Mouse (Mus musculus): ENCODE results near the gene A630095E13Rik. TPM values are rescaled to one million over a fixed set of nuclear protein-coding genes. Genes with fewer than 3 reads are reported as not detected.

A630095E13Rik gene
- polyA plus RNA-seq (2017; shearing (Covaris generic)): not detected

GRCm38 (mm10) chr9:36643276-36643675 is at the start of gene A630095E13Rik:
Gene A630095E13Rik, minus strand, starts transcription at chr9:36643376.

GRCm38 (mm10) chr9:36692920-36693319 is 49.7 kb upstream of the A630095E13Rik start, which contains the start of gene Acrv1:
Gene Acrv1, plus strand, starts transcription at chr9:36693220.

Other genes starting within 250 kb of the A630095E13Rik start
- not detected for gene Gm7257, start 211.5 kb downstream of the A630095E13Rik start, polyA plus RNA-seq (2017; shearing (Covaris generic))
- gene Gm9513, start 167.7 kb downstream of the A630095E13Rik start, polyA plus RNA-seq (2017; shearing (Covaris generic)): not detected
- not detected for gene Gm5615, start 101.4 kb downstream of the A630095E13Rik start, polyA plus RNA-seq (2017; shearing (Covaris generic))
- gene Gm17689, start 60.7 kb downstream of the A630095E13Rik start, polyA plus RNA-seq (2017; shearing (Covaris generic)): not detected
- gene Acrv1, start 49.8 kb upstream of the A630095E13Rik start, polyA plus RNA-seq (2017; shearing (Covaris generic)): not detected
- 3.0 TPM for gene Chek1, start 83.7 kb upstream of the A630095E13Rik start, polyA plus RNA-seq (2017; shearing (Covaris generic))
- gene Stt3a, start 124.3 kb upstream of the A630095E13Rik start, polyA plus RNA-seq (2017; shearing (Covaris generic)): 161 TPM
- gene Ei24, start 154.0 kb upstream of the A630095E13Rik start, polyA plus RNA-seq (2017; shearing (Covaris generic)): 60.7 TPM
- not detected for gene Fez1, start 178.5 kb upstream of the A630095E13Rik start, polyA plus RNA-seq (2017; shearing (Covaris generic))

Measured in effector memory CD4-positive, alpha-beta T cell, adult 5 months (primary cell).